Mouse (Mus musculus) midbrain, embryonic 14.5 days (tissue): ENCODE data around the gene Vps51. TPM values are rescaled to one million over a fixed set of nuclear protein-coding genes. Genes with fewer than 3 reads are reported as not detected.
"Not testable (repeated sequence)": the region's sequence is repeated elsewhere in the genome, so short reads cannot be mapped to it uniquely, and the experiment has no call there.

Source experiments
- ATAC-seq: fragments of 200-750 bp; cut with Nextera tagmentation; 2 replicates; pipeline ENCODE4 v1.8.0; 2017; ENCODE audit warnings: moderate number of reproducible peaks, moderate library complexity; ENCODE audit not compliant: low FRiP score, low TSS enrichment
- DNase-seq: peaks from one replicate; pipeline ENCODE4 v3.0.0-alpha.2; 2015
- H3K27ac ChIP-seq: fragments of 300-500 bp; sonication (generic); replicated peaks from 2 replicates; pipeline ENCODE4 v1.5.1; 2014; ENCODE audit warnings: mild to moderate bottlenecking, low read depth, low read length, moderate library complexity
- H3K27me3 ChIP-seq: fragments of 300-500 bp; sonication (generic); 2 replicates; pipeline ENCODE4 v1.6.1; 2014; ENCODE audit warnings: low read length, control low read depth, mixed read lengths; ENCODE audit not compliant: control insufficient read depth, insufficient read depth
- H3K36me3 ChIP-seq: fragments of 300-500 bp; sonication (generic); 2 replicates; pipeline ENCODE4 v1.6.1; 2014; ENCODE audit warnings: low read length, control low read depth; ENCODE audit not compliant: control insufficient read depth, insufficient read depth
- H3K4me1 ChIP-seq: fragments of 300-500 bp; sonication (generic); 2 replicates; pipeline ENCODE4 v1.6.1; 2014; ENCODE audit warnings: mild to moderate bottlenecking, antibody characterized with exemption, low read length, control low read depth; ENCODE audit not compliant: control insufficient read depth, insufficient read depth
- H3K4me2 ChIP-seq: fragments of 300-500 bp; sonication (generic); 2 replicates; pipeline ENCODE4 v1.6.1; 2014; ENCODE audit warnings: mild to moderate bottlenecking, low read length, moderate library complexity
- H3K4me3 ChIP-seq: fragments of 300-500 bp; sonication (generic); replicated peaks from 2 replicates; pipeline ENCODE4 v1.5.1; 2014; ENCODE audit warnings: low read depth, low read length
- H3K9ac ChIP-seq: fragments of 300-500 bp; sonication (generic); replicated peaks from 2 replicates; pipeline ENCODE4 v1.6.1; 2014; ENCODE audit warnings: mild to moderate bottlenecking, low read length, moderate library complexity
- H3K9me3 ChIP-seq: fragments of 300-500 bp; sonication (generic); 2 replicates; pipeline ENCODE4 v1.6.1; 2016; ENCODE audit warnings: low read length, control low read depth, mixed read lengths; ENCODE audit not compliant: control insufficient read depth
- WGBS: fragments of 180-500 bp; shearing (Covaris S2); extraction: QIAGEN DNeasy Blood & Tissue Kit; methylation state at CpG from one replicate; pipeline ENCODE4 v1.1.7; 2014; 5-methylcytosine and 5-hydroxymethylcytosine counted together
- polyA plus RNA-seq: library from polyadenylated mRNA; unstranded; fragments of >200 nt; fragmentation: Nextera tagmentation; extraction: Ambion mirVana; gene quantifications from 2 replicates; pipeline ENCODE4 v1.2.1, GENCODE M21; 2014

Vps51 gene
- polyA plus RNA-seq, 1 experiment from 2014 or later: 86.1 TPM

DNA sequence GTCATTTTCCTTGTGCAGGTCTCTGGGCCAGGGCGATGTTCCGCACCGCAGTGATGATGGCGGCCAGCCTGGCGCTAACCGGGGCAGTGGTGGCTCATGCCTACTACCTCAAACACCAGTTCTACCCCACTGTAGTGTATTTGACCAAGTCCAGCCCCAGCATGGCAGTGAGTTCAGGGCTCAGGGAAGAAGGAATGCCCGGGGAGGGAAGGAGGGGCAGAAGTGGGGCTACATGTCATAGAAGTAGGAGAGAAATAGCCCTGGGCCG, 29.2 kb downstream of the Vps51 start:
- Histone ChIP-seq H3K9me3 (no peaks in the 10 kb centered on the region), H3K4me3 (peak overlapping the region; percentile 88), H3K27me3 (no peaks in the 10 kb centered on the region), H3K9ac (peak overlapping the region; percentile 86; the same call in 1 of the 2 replicates), H3K36me3 (peaks cover 48% of the 10 kb centered on the region), H3K4me2 (peak overlapping the region; percentile 97), H3K27ac (no peak overlapping the region), H3K4me1 (peaks cover 18% of the 10 kb centered on the region)
- DNase-seq: no peak
- no peak for ATAC-seq
- WGBS: 85% methylated on average over 8 of the region's 8 CpGs

DNA sequence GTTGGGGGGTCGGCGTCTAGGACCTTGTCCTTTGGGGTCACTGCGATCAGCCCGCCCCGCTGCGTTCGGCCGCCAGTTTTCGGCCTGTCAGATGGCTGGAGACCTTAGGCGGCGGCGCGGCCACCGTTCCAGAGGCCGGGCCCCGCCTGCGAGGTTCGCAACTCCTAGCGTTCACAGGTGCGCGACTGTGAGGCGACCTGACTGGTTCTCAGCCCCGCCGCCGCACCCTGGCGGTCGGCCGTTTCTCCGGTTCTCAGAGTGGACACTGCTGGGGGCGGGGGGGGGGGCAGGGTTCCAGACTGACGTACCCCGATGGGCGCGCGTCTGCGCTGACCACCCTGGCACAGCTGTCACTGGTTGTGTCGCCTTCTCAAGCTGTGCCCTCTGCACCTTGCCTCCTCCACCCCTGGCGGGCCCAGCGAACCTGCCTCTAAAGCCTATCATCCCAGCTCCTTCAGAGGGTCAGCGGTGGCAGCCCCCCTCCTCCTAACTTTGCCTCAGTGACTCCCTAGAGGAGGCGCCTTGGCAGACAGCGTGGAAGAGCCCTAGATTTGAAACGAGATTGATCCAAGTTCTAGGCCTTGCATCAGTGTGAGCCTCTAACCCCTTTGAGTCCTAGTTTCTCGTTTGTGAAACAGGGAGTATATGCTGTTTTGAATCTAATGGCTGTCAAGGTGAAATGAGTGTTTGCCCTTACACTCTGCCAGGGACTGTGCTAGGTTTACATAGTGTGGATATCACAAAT, 29.7 kb downstream of the Vps51 start:
- H3K36me3 ChIP-seq: peaks cover 43% of the 10 kb centered on the region

DNA sequence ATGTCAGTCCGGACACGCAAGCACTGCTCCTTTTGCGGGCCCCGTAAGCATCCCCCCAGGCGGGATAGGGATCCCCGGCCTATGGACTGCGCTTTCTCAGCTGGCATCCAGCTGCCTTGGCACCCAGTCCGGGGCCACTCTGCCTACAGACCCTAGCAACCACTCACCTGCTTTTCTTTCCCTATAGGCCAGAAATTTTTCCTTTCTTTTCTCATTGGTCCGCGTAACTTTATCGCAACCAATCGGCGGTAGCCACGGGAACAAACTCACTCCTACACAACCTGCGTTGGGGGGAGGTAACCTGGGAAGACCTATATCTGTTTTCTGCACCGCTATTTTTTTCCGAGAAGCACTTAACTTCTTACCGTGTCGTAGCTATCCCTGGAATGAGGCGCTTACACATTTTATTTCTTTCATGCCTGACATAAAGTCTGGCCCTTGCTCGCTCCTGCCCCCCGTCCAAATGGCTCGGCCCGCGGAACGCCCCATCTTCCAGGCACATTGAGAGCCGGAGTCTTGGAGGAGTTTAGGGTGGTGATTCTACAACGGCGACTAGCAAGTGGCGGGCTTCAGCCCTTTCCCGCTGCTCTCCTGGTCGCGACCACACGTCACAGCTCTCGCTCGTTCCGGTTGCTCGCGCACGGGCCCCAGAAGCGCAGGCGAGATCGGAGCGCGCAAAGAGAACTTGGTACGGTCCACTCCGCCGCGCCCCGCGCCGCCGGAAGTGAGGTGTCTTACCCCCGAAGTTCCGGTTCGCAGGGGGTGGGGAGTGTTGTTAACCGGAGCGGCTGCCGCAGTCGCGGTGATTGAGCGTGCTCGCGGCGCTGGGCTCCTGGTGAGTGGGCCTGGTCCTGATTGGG, 30.5 kb downstream of the Vps51 start, which contains the start of gene Syvn1:
Syvn1 (plus strand) TSS at position 283 of the 860 bp plus-strand sequence.
- no peaks in the 10 kb centered on the region for H3K9me3 ChIP-seq
- under 1% methylated on average over 65 of the region's 65 CpGs for WGBS
- peak within 1 kb of the TSS; percentile 97 for H3K4me2 ChIP-seq
- H3K27me3 ChIP-seq: no peaks in the 10 kb centered on the region
- peak; percentile 89 for ATAC-seq
- H3K27ac ChIP-seq: peak within 1 kb of the TSS; percentile 99
- peak; percentile 96 for DNase-seq
- H3K36me3 ChIP-seq: peaks cover 35% of the 10 kb centered on the region
- H3K4me1 ChIP-seq: peaks cover 18% of the 10 kb centered on the region
- H3K4me3 ChIP-seq: peak within 1 kb of the TSS; percentile 88
- H3K9ac ChIP-seq: peak within 1 kb of the TSS; percentile 86

More for the DNA sequence above, 29.7 kb downstream of the Vps51 start:
- WGBS: 2% methylated on average over 44 of the region's 44 CpGs
- peak overlapping the region; percentile 86 for H3K9ac ChIP-seq
- peak overlapping the region; percentile 97 for H3K4me2 ChIP-seq
- no peaks in the 10 kb centered on the region for H3K9me3 ChIP-seq
- H3K4me3 ChIP-seq: peak overlapping the region; percentile 88
- ATAC-seq: peak; percentile 14
- DNase-seq: no peak
- H3K27me3 ChIP-seq: no peaks in the 10 kb centered on the region
- H3K27ac ChIP-seq: peak overlapping the region; percentile 99
- H3K4me1 ChIP-seq: peaks cover 18% of the 10 kb centered on the region

DNA sequence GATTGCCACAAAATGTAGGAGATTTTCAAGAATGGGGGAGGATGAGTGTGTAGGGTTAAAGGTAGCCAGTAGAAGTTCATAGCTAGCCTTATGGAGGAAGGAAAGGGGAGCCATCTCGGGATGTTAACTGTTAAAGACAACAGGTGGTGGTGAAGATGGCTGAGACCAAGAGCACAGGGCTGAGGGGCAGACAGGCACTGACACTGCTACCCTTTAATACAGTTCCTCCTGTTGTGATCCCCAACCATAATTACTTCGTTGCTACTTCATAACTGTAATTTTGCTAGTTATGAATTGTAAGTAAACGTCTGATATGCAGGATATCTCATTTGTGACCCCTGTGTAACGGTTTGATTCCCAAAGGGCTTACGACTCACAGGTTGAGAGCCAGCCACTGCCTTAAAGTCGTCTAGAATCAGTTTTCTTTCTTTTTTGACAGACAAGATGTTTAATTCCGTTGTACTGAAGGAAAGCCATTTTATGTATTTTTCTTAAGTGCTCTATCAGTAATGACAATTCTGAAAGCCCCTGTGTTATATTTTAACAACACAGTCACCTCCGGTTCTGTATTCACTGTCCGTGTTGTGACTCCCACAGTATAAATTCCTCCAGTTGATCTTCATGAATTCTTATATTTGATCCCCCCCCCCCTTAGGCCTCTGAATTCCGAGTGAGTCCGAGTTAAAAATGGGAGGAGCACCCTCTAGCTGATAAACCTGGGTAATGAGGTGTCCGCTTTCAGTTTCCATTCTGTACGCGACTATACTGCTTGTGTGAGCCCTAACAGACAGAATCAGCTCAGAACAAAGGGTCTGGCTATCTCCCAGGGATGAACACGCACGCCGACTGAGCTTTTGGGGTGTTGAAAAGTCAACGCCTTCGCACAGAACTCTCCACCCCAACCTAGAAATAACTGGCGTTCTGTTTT, 31.4 kb downstream of the Vps51 start:
- H3K4me1 ChIP-seq: peaks cover 18% of the 10 kb centered on the region
- peak overlapping the region; percentile 86 for H3K9ac ChIP-seq
- WGBS: 22% methylated on average over 20 of the region's 20 CpGs
- ATAC-seq (peak; percentile 22), DNase-seq (peak; percentile 31)
- H3K9me3 ChIP-seq: no peaks in the 10 kb centered on the region
- H3K27ac ChIP-seq: peak overlapping the region; percentile 99
- peak overlapping the region; percentile 88 for H3K4me3 ChIP-seq
- peak overlapping the region; percentile 97 for H3K4me2 ChIP-seq
- no peaks in the 10 kb centered on the region for H3K27me3 ChIP-seq
- H3K36me3 ChIP-seq: peaks cover 26% of the 10 kb centered on the region

DNA sequence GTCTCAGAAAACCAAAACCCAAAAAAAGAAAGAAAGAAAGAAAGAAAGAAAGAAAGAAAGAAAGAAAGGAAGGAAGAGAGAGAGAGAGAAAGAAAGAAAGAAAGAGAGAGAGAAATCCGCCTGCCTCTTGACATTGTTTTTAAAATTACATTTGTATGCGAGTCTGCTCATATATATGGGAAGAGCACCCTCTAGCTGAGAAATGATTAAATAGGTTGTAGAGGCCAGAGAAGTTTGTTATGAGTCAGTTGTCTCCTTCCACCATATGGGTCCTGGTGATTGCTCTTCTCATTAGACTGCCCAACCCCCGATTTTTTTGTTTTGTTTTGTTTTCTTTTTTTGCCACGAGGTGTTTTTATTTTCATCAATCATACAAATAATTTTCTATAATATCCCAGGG, 32.9 kb downstream of the Vps51 start:
- not testable (repeated sequence) for H3K9me3 ChIP-seq, H3K4me3 ChIP-seq, H3K9ac ChIP-seq, H3K27ac ChIP-seq, ATAC-seq, H3K27me3 ChIP-seq, H3K4me2 ChIP-seq
- 65% methylated on average over 4 of the region's 4 CpGs for WGBS
- peak; percentile 72 for DNase-seq
- H3K4me1 ChIP-seq: peaks cover 18% of the 10 kb centered on the region
- H3K36me3 ChIP-seq: peaks cover 10% of the 10 kb centered on the region

DNA sequence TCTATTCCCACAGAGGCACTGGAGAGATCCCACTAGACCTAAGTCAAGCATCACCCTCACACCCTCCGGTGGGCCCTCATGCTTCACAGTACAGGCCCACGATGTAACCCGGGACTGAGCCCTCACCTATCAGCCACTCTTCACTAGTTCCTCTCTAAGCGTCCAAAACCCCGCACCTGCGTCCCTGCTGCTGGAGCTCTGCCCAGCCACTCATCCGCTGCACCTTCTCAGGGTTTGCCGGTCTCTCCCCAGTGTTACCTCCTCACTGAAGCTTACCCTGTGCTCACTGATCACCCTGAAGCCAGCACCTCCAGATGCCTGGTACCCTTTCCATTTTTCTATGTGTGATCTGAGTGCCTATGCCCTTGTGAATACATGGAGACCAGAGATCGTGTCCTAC, 34.7 kb downstream of the Vps51 start:
- Histone ChIP-seq H3K9ac (no peak overlapping the region; the same call in 1 of the 2 replicates), H3K27me3 (no peaks in the 10 kb centered on the region), H3K4me2 (no peak overlapping the region), H3K4me1 (peaks cover 8% of the 10 kb centered on the region), H3K27ac (no peak overlapping the region), H3K4me3 (no peak overlapping the region), H3K9me3 (no peaks in the 10 kb centered on the region), H3K36me3 (no peaks in the 10 kb centered on the region)
- ATAC-seq (no peak), DNase-seq (no peak)
- 83% methylated on average over 9 of the region's 9 CpGs for WGBS

DNA sequence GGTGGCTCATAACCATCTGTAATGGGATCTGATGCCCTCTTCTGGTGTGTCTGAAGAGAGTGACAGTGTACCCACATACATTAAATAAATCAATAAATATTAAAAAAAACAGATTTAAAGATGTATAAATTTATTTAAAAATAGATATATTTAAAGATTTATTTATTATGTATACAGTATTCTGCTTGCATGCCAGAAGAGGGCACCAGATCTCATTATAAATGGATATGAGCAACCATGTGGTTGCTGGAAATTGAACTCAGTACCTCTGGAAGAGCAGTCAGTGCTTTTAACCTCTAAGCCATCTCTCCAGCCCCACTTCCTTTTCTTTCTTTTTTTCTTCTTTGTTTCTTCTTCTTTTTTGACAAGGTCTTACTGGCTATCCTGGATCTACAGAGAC, 37.0 kb downstream of the Vps51 start:
- no peaks in the 10 kb centered on the region for H3K9me3 ChIP-seq
- H3K4me1 ChIP-seq: peaks cover 1% of the 10 kb centered on the region
- H3K27me3 ChIP-seq: no peaks in the 10 kb centered on the region
- H3K4me3 ChIP-seq: no peak overlapping the region
- no peak overlapping the region for H3K9ac ChIP-seq
- ATAC-seq (no peak), DNase-seq (no peak)
- H3K4me2 ChIP-seq: no peak overlapping the region
- H3K36me3 ChIP-seq: no peaks in the 10 kb centered on the region
- no peak overlapping the region for H3K27ac ChIP-seq

DNA sequence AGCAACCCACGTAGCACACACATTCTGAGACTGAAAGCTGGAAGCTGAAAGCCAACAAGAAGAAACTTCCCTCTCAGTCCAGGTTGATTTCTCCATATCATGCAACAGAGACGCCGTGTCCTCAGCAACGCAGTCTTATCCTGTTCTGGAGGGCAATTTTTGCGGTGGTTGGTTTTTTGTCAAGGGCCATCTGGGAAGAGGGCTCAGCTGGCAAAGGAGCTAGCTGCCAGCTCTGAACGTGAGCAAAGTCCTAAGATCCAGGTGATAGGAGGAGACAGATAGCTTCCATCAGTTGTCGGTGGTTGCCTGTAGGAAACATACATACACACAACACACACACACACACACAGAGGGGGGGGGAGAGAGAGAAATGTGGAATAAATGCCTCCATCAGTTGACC, 38.7 kb downstream of the Vps51 start:
- ATAC-seq: no peak
- no peak for DNase-seq
- 84% methylated on average over 7 of the region's 7 CpGs for WGBS
- Histone ChIP-seq H3K27me3 (no peaks in the 10 kb centered on the region), H3K9me3 (no peaks in the 10 kb centered on the region), H3K4me3 (no peak overlapping the region), H3K36me3 (no peaks in the 10 kb centered on the region), H3K4me1 (no peaks in the 10 kb centered on the region), H3K9ac (no peak overlapping the region), H3K27ac (no peak overlapping the region), H3K4me2 (no peak overlapping the region)
